Mouse (Mus musculus) kidney, adult 8-10 months (tissue): ENCODE data around the gene Gm3005.
"Not testable (repeated sequence)": the region's sequence is repeated elsewhere in the genome, so short reads cannot be mapped to it uniquely, and the experiment has no call there.

ENCODE experiments used
- DNase-seq, 2 experiments: peaks; one replicate each; pipeline ENCODE4 v3.0.0; 2022

Gene Gm3005

DNA sequence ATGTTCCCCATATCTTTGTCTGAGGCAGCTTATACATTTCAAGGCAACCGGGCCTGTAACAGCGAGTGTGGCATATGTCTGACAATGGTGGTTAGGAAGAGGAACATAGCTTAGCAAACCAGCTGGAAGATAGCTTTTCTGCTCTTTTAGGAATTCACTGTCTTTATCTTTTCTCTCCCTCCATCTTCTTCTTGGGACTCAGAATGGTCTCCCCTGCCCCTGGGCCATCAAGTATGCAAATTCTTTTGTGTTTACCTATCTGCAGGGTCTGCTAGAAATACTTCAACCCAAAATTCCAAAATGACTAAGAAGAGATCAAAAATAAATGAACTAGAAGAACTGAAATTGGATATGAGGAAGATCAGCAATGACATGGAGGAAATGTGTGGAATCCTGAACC lies at the start of gene Gm3005:
Gm3005 (plus strand) TSS at position 301 of the 400 bp plus-strand sequence.
- not testable (repeated sequence) for DNase-seq

GRCm38 (mm10) chr14:3394793-3395192 lies 33.1 kb upstream of the Gm3005 start, which contains the start of gene Gm10413:
Gm10413 (plus strand) TSS chr14:3395093.
- DNase-seq = not testable (repeated sequence)

GRCm38 (mm10) chr14:3412314-3412713 lies 15.6 kb upstream of the Gm3005 start, which contains the start of gene Gm10409:
Gm10409 (plus strand) TSS chr14:3412614.
- not testable (repeated sequence) for DNase-seq

DNA sequence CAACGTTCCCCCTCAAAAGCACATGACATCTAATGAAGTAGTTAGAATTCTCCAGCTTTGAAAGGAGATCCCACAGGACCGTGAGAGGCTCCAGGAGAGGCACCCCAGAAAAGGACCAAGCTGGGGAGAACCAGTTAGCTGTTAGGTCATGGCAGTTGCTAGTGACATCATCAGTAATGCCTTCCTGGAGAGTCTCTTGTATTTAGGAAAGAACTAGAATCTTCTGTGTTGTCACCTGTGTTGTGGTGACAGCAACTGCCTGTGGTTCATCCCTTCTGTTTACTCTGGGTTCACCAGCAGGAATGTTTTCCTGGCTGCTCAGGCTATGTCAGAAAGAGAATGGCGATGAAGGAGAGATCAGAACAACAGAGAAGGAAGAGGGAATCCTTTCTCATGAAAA lies 21.2 kb downstream of the Gm3005 start, which contains the start of gene Gm10408:
Gm10408 (plus strand) TSS at position 301 of the 400 bp plus-strand sequence.
- DNase-seq = not testable (repeated sequence)

DNA sequence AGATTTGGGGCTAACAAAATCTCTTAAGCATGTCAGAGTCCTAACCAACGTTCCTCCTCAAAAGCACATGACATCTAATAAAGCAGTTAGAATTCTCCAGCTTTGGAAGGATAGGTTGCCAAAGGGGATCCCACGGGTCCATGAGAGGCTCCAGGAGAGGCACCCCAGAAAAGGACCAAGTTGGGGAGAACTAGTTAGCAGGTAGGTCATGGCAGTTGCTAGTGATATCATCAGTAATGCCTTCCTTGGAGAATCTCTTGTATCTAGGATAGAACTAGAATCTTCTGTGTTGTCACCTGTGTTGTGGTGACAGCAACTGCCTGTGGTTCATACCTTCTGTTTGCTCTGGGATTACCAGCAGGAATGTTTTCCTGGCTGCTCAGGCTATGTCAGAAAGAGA lies 206.3 kb downstream of the Gm3005 start, which contains the start of gene Gm3012:
Gm3012 (plus strand) TSS at position 301 of the 400 bp plus-strand sequence.
- DNase-seq = not testable (repeated sequence)
